Mouse (Mus musculus): ENCODE measurements at regions not wholly inside any gene's neighbourhood (a gene's known extent, or its start where the extent isn't known, plus 50 kb on each side); places are given as distances from the start of the nearest gene placed in this dataset.

DNA sequence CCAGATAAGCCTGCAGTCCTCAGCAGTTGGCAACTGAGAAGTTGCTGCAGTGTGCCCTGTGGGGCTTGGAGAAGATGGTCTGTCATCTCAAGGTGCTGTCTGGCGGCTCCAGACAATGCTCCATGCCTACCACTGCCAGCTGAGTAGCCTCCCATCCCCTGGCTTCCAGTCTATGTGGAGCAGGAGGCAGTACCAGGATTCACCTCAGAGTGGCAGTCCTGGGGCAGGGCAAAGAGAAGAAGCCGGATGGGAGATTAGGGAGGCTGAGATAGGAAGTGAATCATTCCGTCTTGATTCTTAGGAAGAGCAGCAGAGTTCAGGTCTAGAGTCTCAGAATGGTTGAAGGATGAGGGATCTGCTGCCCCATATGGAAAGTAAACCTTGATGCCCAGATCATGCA, 198.1 kb upstream of the H2al1a start:
- H3K4me3 ChIP-seq (ENCODE audit: low read depth, low read length): no peak overlapping the region

GRCm38 (mm10) chrX:11131253-11131652, 167.8 kb upstream of the H2al1a start:
- Histone ChIP-seq H3K36me3 (ENCODE audit: control insufficient read depth, insufficient read depth) (no peaks in the 10 kb centered on the region), H3K4me2 (ENCODE audit: low read depth, low read length) (no peak overlapping the region), H3K4me1 (ENCODE audit: control insufficient read depth, low read depth, low read length) (no peaks in the 10 kb centered on the region), H3K9me3 (replicated peaks; ENCODE audit: control insufficient read depth, low read length) (no peaks in the 10 kb centered on the region), H3K9ac (ENCODE audit: low read depth, low read length) (no peak overlapping the region), H3K4me3 (ENCODE audit: low read depth, low read length) (no peak overlapping the region), H3K27me3 (ENCODE audit: control insufficient read depth, insufficient read depth, low read depth, low read length) (no peaks in the 10 kb centered on the region), H3K27ac (ENCODE audit: low read length) (no peak overlapping the region)
- 57% methylated on average over 2 of the region's 2 CpGs for WGBS (ENCODE audit: insufficient replicate concordance)
- no peak for ATAC-seq (ENCODE audit: low read depth)

More for the DNA sequence above, 198.1 kb upstream of the H2al1a start:
- 25% methylated on average over 3 of the region's 3 CpGs for WGBS (ENCODE audit: insufficient replicate concordance)
- Histone ChIP-seq H3K36me3 (ENCODE audit: control insufficient read depth, insufficient read depth) (no peaks in the 10 kb centered on the region), H3K9ac (ENCODE audit: low read depth, low read length) (no peak overlapping the region), H3K27ac (ENCODE audit: low read length) (no peak overlapping the region), H3K4me1 (ENCODE audit: control insufficient read depth, low read depth, low read length) (no peaks in the 10 kb centered on the region), H3K27me3 (ENCODE audit: control insufficient read depth, insufficient read depth, low read depth, low read length) (no peaks in the 10 kb centered on the region; the same call in 1 of the 2 replicates), H3K9me3 (replicated peaks; ENCODE audit: control insufficient read depth, low read length) (no peaks in the 10 kb centered on the region), H3K4me2 (ENCODE audit: low read depth, low read length) (no peak overlapping the region)
- no peak for ATAC-seq (ENCODE audit: low read depth)

GRCm38 (mm10) chrX:11139971-11140421, 159.1 kb upstream of the H2al1a start:
- no peak overlapping the region for H3K4me3 ChIP-seq (ENCODE audit: low read depth, low read length)
- no peaks in the 10 kb centered on the region for H3K4me1 ChIP-seq (ENCODE audit: control insufficient read depth, low read depth, low read length)
- WGBS (ENCODE audit: insufficient replicate concordance): 46% methylated on average over 8 of the region's 8 CpGs
- no peak overlapping the region for H3K27ac ChIP-seq (ENCODE audit: low read length)
- no peaks in the 10 kb centered on the region for H3K9me3 ChIP-seq (replicated peaks; ENCODE audit: control insufficient read depth, low read length)
- no peaks in the 10 kb centered on the region for H3K36me3 ChIP-seq (ENCODE audit: control insufficient read depth, insufficient read depth)
- ATAC-seq (ENCODE audit: low read depth): peak; percentile 45; the same call in 1 of the 2 replicates
- H3K4me2 ChIP-seq (ENCODE audit: low read depth, low read length): no peak overlapping the region
- H3K27me3 ChIP-seq (ENCODE audit: control insufficient read depth, insufficient read depth, low read depth, low read length): no peaks in the 10 kb centered on the region
- no peak overlapping the region for H3K9ac ChIP-seq (ENCODE audit: low read depth, low read length)

GRCm38 (mm10) chrX:11141294-11141693, 157.8 kb upstream of the H2al1a start:
- H3K36me3 ChIP-seq (ENCODE audit: control insufficient read depth, insufficient read depth): no peaks in the 10 kb centered on the region
- no peaks in the 10 kb centered on the region for H3K4me1 ChIP-seq (ENCODE audit: control insufficient read depth, low read depth, low read length)
- no peak overlapping the region for H3K4me3 ChIP-seq (ENCODE audit: low read depth, low read length)
- no peak overlapping the region for H3K27ac ChIP-seq (ENCODE audit: low read length)
- no peaks in the 10 kb centered on the region for H3K9me3 ChIP-seq (replicated peaks; ENCODE audit: control insufficient read depth, low read length)
- no peak overlapping the region for H3K9ac ChIP-seq (ENCODE audit: low read depth, low read length)
- WGBS (ENCODE audit: insufficient replicate concordance): 47% methylated on average over 1 of the region's 1 CpGs
- no peak overlapping the region for H3K4me2 ChIP-seq (ENCODE audit: low read depth, low read length)
- H3K27me3 ChIP-seq (ENCODE audit: control insufficient read depth, insufficient read depth, low read depth, low read length): no peaks in the 10 kb centered on the region
- ATAC-seq (ENCODE audit: low read depth): no peak

- Histone ChIP-seq H3K36me3 (ENCODE audit: control insufficient read depth, insufficient read depth) (no peaks in the 10 kb centered on the region), H3K4me2 (ENCODE audit: low read depth, low read length) (no peak overlapping the region), H3K27ac (ENCODE audit: low read length) (no peak overlapping the region), H3K4me3 (ENCODE audit: low read depth, low read length) (no peak overlapping the region), H3K9me3 (replicated peaks; ENCODE audit: control insufficient read depth, low read length) (no peaks in the 10 kb centered on the region), H3K4me1 (ENCODE audit: control insufficient read depth, low read depth, low read length) (no peaks in the 10 kb centered on the region), H3K9ac (ENCODE audit: low read depth, low read length) (no peak overlapping the region), H3K27me3 (ENCODE audit: control insufficient read depth, insufficient read depth, low read depth, low read length) (no peaks in the 10 kb centered on the region; the same call in 1 of the 2 replicates)
- 33% methylated on average over 2 of the region's 2 CpGs for WGBS (ENCODE audit: insufficient replicate concordance)
- no peak for ATAC-seq (ENCODE audit: low read depth)
Measured at GRCm38 (mm10) chrX:11158416-11158815, 140.6 kb upstream of the H2al1a start.

- Histone ChIP-seq H3K36me3 (ENCODE audit: control insufficient read depth, insufficient read depth) (no peaks in the 10 kb centered on the region), H3K9me3 (replicated peaks; ENCODE audit: control insufficient read depth, low read length) (no peaks in the 10 kb centered on the region), H3K4me1 (ENCODE audit: control insufficient read depth, low read depth, low read length) (no peaks in the 10 kb centered on the region), H3K9ac (ENCODE audit: low read depth, low read length) (no peak overlapping the region), H3K27me3 (ENCODE audit: control insufficient read depth, insufficient read depth, low read depth, low read length) (no peaks in the 10 kb centered on the region), H3K27ac (ENCODE audit: low read length) (no peak overlapping the region), H3K4me2 (ENCODE audit: low read depth, low read length) (no peak overlapping the region), H3K4me3 (ENCODE audit: low read depth, low read length) (no peak overlapping the region)
- 67% methylated on average over 3 of the region's 3 CpGs for WGBS (ENCODE audit: insufficient replicate concordance)
- no peak for ATAC-seq (ENCODE audit: low read depth)
Measured at GRCm38 (mm10) chrX:11170416-11170815, 128.6 kb upstream of the H2al1a start.

GRCm38 (mm10) chrX:11180194-11180816, 118.8 kb upstream of the H2al1a start:
- WGBS (ENCODE audit: insufficient replicate concordance): 30% methylated on average over 7 of the region's 7 CpGs
- Histone ChIP-seq H3K27me3 (ENCODE audit: control insufficient read depth, insufficient read depth, low read depth, low read length) (no peaks in the 10 kb centered on the region), H3K4me1 (ENCODE audit: control insufficient read depth, low read depth, low read length) (no peaks in the 10 kb centered on the region)

GRCm38 (mm10) chrX:11181855-11182254, 117.2 kb upstream of the H2al1a start:
- H3K9me3 ChIP-seq (replicated peaks; ENCODE audit: control insufficient read depth, low read length): no peaks in the 10 kb centered on the region
- H3K27me3 ChIP-seq (ENCODE audit: control insufficient read depth, insufficient read depth, low read depth, low read length): no peaks in the 10 kb centered on the region
- H3K4me1 ChIP-seq (ENCODE audit: control insufficient read depth, low read depth, low read length): no peaks in the 10 kb centered on the region
- 55% methylated on average over 12 of the region's 12 CpGs for WGBS (ENCODE audit: insufficient replicate concordance)
- no peak overlapping the region for H3K4me2 ChIP-seq (ENCODE audit: low read depth, low read length)
- H3K9ac ChIP-seq (ENCODE audit: low read depth, low read length): no peak overlapping the region
- ATAC-seq (ENCODE audit: low read depth): no peak
- H3K4me3 ChIP-seq (ENCODE audit: low read depth, low read length): no peak overlapping the region
- H3K36me3 ChIP-seq (ENCODE audit: control insufficient read depth, insufficient read depth): no peaks in the 10 kb centered on the region
- H3K27ac ChIP-seq (ENCODE audit: low read length): no peak overlapping the region

More at GRCm38 (mm10) chrX:11180194-11180816, 118.8 kb upstream of the H2al1a start:
- H3K4me2 ChIP-seq (ENCODE audit: low read depth, low read length): no peak overlapping the region
- H3K9me3 ChIP-seq (replicated peaks; ENCODE audit: control insufficient read depth, low read length): no peaks in the 10 kb centered on the region
- no peak overlapping the region for H3K9ac ChIP-seq (ENCODE audit: low read depth, low read length)
- ATAC-seq (ENCODE audit: low read depth): no peak
- H3K27ac ChIP-seq (ENCODE audit: low read length): no peak overlapping the region
- no peaks in the 10 kb centered on the region for H3K36me3 ChIP-seq (ENCODE audit: control insufficient read depth, insufficient read depth)
- H3K4me3 ChIP-seq (ENCODE audit: low read depth, low read length): no peak overlapping the region

GRCm38 (mm10) chrX:11190851-11191250, 108.2 kb upstream of the H2al1a start:
- H3K4me1 ChIP-seq (ENCODE audit: control insufficient read depth, low read depth, low read length): no peaks in the 10 kb centered on the region
- no peaks in the 10 kb centered on the region for H3K36me3 ChIP-seq (ENCODE audit: control insufficient read depth, insufficient read depth)
- no peak overlapping the region for H3K9ac ChIP-seq (ENCODE audit: low read depth, low read length)
- H3K9me3 ChIP-seq (replicated peaks; ENCODE audit: control insufficient read depth, low read length): no peaks in the 10 kb centered on the region
- no peak overlapping the region for H3K4me2 ChIP-seq (ENCODE audit: low read depth, low read length)
- H3K4me3 ChIP-seq (ENCODE audit: low read depth, low read length): no peak overlapping the region
- no peak for ATAC-seq (ENCODE audit: low read depth)
- H3K27me3 ChIP-seq (ENCODE audit: control insufficient read depth, insufficient read depth, low read depth, low read length): no peaks in the 10 kb centered on the region
- no peak overlapping the region for H3K27ac ChIP-seq (ENCODE audit: low read length)
- WGBS (ENCODE audit: insufficient replicate concordance): 70% methylated on average over 6 of the region's 6 CpGs
